Mouse (Mus musculus) lung, embryonic 14.5 days (tissue): ENCODE data around the gene Mrpl34. TPM values are rescaled to one million over a fixed set of nuclear protein-coding genes. Genes with fewer than 3 reads are reported as not detected.

ENCODE experiments used
- ATAC-seq: fragments of 200-750 bp; cut with Nextera tagmentation; 2 replicates; pipeline ENCODE4 v1.8.0; 2017; ENCODE audit warnings: mild to moderate bottlenecking, moderate TSS enrichment, moderate library complexity; ENCODE audit not compliant: insufficient read depth
- DNase-seq: peaks from one replicate; pipeline ENCODE4 v3.0.0-alpha.2; 2015
- H3K27ac ChIP-seq: fragments of 300-500 bp; sonication (generic); 2 replicates; pipeline ENCODE4 v1.5.1; 2014; ENCODE audit warnings: low read depth, mild to moderate bottlenecking, moderate library complexity
- H3K27me3 ChIP-seq: fragments of 300-500 bp; sonication (generic); 2 replicates; pipeline ENCODE4 v1.6.1; 2014; ENCODE audit warnings: low read length, control low read depth; ENCODE audit not compliant: insufficient read depth
- H3K36me3 ChIP-seq: fragments of 300-500 bp; sonication (generic); 2 replicates; pipeline ENCODE4 v1.6.1; 2014; ENCODE audit warnings: control low read depth; ENCODE audit not compliant: insufficient read depth
- H3K4me1 ChIP-seq: fragments of 300-500 bp; sonication (generic); 2 replicates; pipeline ENCODE4 v1.6.1; 2014; ENCODE audit warnings: antibody characterized with exemption, control low read depth; ENCODE audit not compliant: insufficient read depth
- H3K4me2 ChIP-seq: fragments of 300-500 bp; sonication (generic); 2 replicates; pipeline ENCODE4 v1.6.1; 2014; ENCODE audit warnings: mild to moderate bottlenecking
- H3K4me3 ChIP-seq: fragments of 300-500 bp; sonication (generic); 2 replicates; pipeline ENCODE4 v1.5.1; 2014; ENCODE audit warnings: low read depth, low read length
- H3K9ac ChIP-seq: fragments of 300-500 bp; sonication (generic); 2 replicates; pipeline ENCODE4 v1.6.1; 2014
- H3K9me3 ChIP-seq: fragments of 300-500 bp; sonication (generic); 2 replicates; pipeline ENCODE4 v1.6.1; 2016; ENCODE audit warnings: low read depth, low read length, control low read depth
- CTCF ChIP-seq: IDR thresholded peaks from 2 replicates; pipeline ENCODE4 v1.5.1; 2016; ENCODE audit warnings: antibody characterized with exemption, low read depth
- WGBS: fragments of 180-500 bp; shearing (Covaris S2); extraction: QIAGEN DNeasy Blood & Tissue Kit; methylation state at CpG from one replicate; pipeline ENCODE4 v1.1.7; 2014; 5-methylcytosine and 5-hydroxymethylcytosine counted together
- polyA plus RNA-seq: library from polyadenylated mRNA; unstranded; fragments of >200 nt; fragmentation: Nextera tagmentation; extraction: Ambion mirVana; gene quantifications from 2 replicates; pipeline ENCODE4 v1.2.1, GENCODE M21; 2014

Mrpl34 gene
- polyA plus RNA-seq, 1 experiment from 2014 or later = 135 TPM

GRCm38 (mm10) chr8:71462191-71462590 lies 2.6 kb upstream of the Mrpl34 start:
- H3K36me3 ChIP-seq = peaks cover 40% of the 10 kb centered on the region
- H3K27ac ChIP-seq = no peak overlapping the region
- peak overlapping the region; percentile 82; the same call in 1 of the 2 replicates for H3K4me3 ChIP-seq
- ATAC-seq (no peak), DNase-seq (no peak)
- H3K4me2 ChIP-seq = peak overlapping the region; percentile 86
- WGBS = 57% methylated on average over 4 of the region's 4 CpGs
- no peaks in the 10 kb centered on the region for H3K27me3 ChIP-seq
- H3K4me1 ChIP-seq = peaks cover 20% of the 10 kb centered on the region
- TF ChIP-seq CTCF = no peak
- H3K9me3 ChIP-seq = no peaks in the 10 kb centered on the region
- no peak overlapping the region for H3K9ac ChIP-seq

- Histone ChIP-seq H3K9me3 (no peaks in the 10 kb centered on the region), H3K4me1 (peaks cover 20% of the 10 kb centered on the region), H3K9ac (peak overlapping the region; percentile 76), H3K36me3 (peaks cover 36% of the 10 kb centered on the region), H3K4me3 (peak overlapping the region; percentile 82), H3K4me2 (peak overlapping the region; percentile 86), H3K27ac (no peak overlapping the region; the same call in 1 of the 2 replicates), H3K27me3 (no peaks in the 10 kb centered on the region)
- no peak for TF ChIP-seq CTCF
- DNase-seq (peak; percentile 66), ATAC-seq (0 out of 2 replicates have a peak, but pooled peaks have one; percentile 2)
- 3% methylated on average over 16 of the region's 16 CpGs for WGBS
Observed at GRCm38 (mm10) chr8:71462786-71463185, 2.0 kb upstream of the Mrpl34 start.

- under 1% methylated on average over 55 of the region's 55 CpGs for WGBS
- H3K27ac ChIP-seq = peak within 1 kb of the TSS; percentile 95
- no peaks in the 10 kb centered on the region for H3K27me3 ChIP-seq
- ATAC-seq = peak; percentile 83
- peak within 1 kb of the TSS; percentile 82 for H3K4me3 ChIP-seq
- H3K9ac ChIP-seq = peak within 1 kb of the TSS; percentile 76
- H3K36me3 ChIP-seq = peaks cover 35% of the 10 kb centered on the region
- no peak; the same call in 1 of the 2 replicates for TF ChIP-seq CTCF
- peak; percentile 98 for DNase-seq
- peaks cover 20% of the 10 kb centered on the region for H3K4me1 ChIP-seq
- H3K9me3 ChIP-seq = no peaks in the 10 kb centered on the region
- H3K4me2 ChIP-seq = peak within 1 kb of the TSS; percentile 86
Observed at GRCm38 (mm10) chr8:71463188-71464033, 1.3 kb upstream of the Mrpl34 start, which contains the start of gene Abhd8. Gene Abhd8, minus strand, starts transcription at chr8:71463655.

- DNase-seq = no peak
- Histone ChIP-seq H3K36me3 (peaks cover 19% of the 10 kb centered on the region), H3K9ac (peak overlapping the region; percentile 68; the same call in 1 of the 2 replicates), H3K27me3 (no peaks in the 10 kb centered on the region), H3K4me1 (peaks cover 26% of the 10 kb centered on the region), H3K9me3 (no peaks in the 10 kb centered on the region), H3K4me3 (peak overlapping the region; percentile 82), H3K27ac (no peak overlapping the region), H3K4me2 (peak overlapping the region; percentile 86)
- 75% methylated on average over 8 of the region's 8 CpGs for WGBS
- TF ChIP-seq CTCF = no peak
- no peak for ATAC-seq
Observed at GRCm38 (mm10) chr8:71465733-71466132, 974 bp downstream of the Mrpl34 start.

- Histone ChIP-seq H3K36me3 (peaks cover 19% of the 10 kb centered on the region), H3K27ac (no peak overlapping the region), H3K4me1 (peaks cover 26% of the 10 kb centered on the region), H3K27me3 (no peaks in the 10 kb centered on the region), H3K9me3 (no peaks in the 10 kb centered on the region), H3K4me3 (peak overlapping the region; percentile 82; the same call in 1 of the 2 replicates), H3K4me2 (no peak overlapping the region; the same call in 1 of the 2 replicates), H3K9ac (no peak overlapping the region; the same call in 1 of the 2 replicates)
- no peak for ATAC-seq
- TF ChIP-seq CTCF = no peak
- 94% methylated on average over 5 of the region's 5 CpGs for WGBS
- no peak for DNase-seq
Observed at GRCm38 (mm10) chr8:71466198-71466597, 1.4 kb downstream of the Mrpl34 start.

GRCm38 (mm10) chr8:71467201-71467600 lies 2.4 kb downstream of the Mrpl34 start:
- DNase-seq = no peak
- no peak for TF ChIP-seq CTCF
- no peaks in the 10 kb centered on the region for H3K9me3 ChIP-seq
- 92% methylated on average over 2 of the region's 2 CpGs for WGBS
- peaks cover 24% of the 10 kb centered on the region for H3K4me1 ChIP-seq
- H3K9ac ChIP-seq = no peak overlapping the region
- H3K4me3 ChIP-seq = no peak overlapping the region
- ATAC-seq = no peak
- H3K4me2 ChIP-seq = no peak overlapping the region
- H3K27ac ChIP-seq = no peak overlapping the region
- H3K36me3 ChIP-seq = peaks cover 19% of the 10 kb centered on the region; the same call in 1 of the 2 replicates
- H3K27me3 ChIP-seq = no peaks in the 10 kb centered on the region

GRCm38 (mm10) chr8:71468001-71468400 lies 3.2 kb downstream of the Mrpl34 start:
- no peak for DNase-seq
- H3K27me3 ChIP-seq = no peaks in the 10 kb centered on the region
- no peaks in the 10 kb centered on the region for H3K9me3 ChIP-seq
- peaks cover 27% of the 10 kb centered on the region for H3K36me3 ChIP-seq
- ATAC-seq = no peak
- H3K27ac ChIP-seq = no peak overlapping the region
- no peak for TF ChIP-seq CTCF
- H3K4me3 ChIP-seq = no peak overlapping the region
- 76% methylated on average over 1 of the region's 1 CpGs for WGBS
- H3K4me2 ChIP-seq = no peak overlapping the region
- H3K9ac ChIP-seq = no peak overlapping the region
- peaks cover 17% of the 10 kb centered on the region for H3K4me1 ChIP-seq
